Mouse (Mus musculus): ENCODE measurements at regions not wholly inside any gene's neighbourhood (a gene's known extent, or its start where the extent isn't known, plus 50 kb on each side); places are given as distances from the start of the nearest gene placed in this dataset.

DNA sequence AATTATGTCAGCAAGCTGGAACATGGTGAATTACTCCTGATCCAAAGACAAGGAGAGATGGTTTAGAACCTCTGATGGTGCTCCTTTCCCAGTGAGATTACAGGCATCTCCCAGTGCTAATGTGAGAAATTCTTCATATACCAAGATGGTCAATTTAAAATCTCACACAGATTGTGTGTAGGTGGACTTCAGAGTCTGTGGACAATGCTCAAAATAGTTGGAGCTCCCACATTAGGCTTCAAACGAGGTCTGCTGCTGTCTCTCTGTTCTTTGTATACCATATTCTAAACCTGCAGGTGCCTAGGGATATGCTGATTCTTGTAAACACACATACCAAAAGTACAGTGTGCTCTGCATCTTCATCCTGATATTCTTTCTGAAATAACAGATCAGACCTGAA lies 146.3 kb upstream of the Thrb start:
- TF ChIP-seq CTCF (IDR thresholded peaks at IDR 0.05; ENCODE audit: low read depth) (no peak), EP300 (IDR thresholded peaks at IDR 0.05; ENCODE audit: low read depth) (no peak)

Data from liver, postnatal 0 days (tissue).